Mouse (Mus musculus) urinary bladder, postnatal 4 days (tissue): ENCODE results near the gene Acap1.
"Not testable (repeated sequence)": the region's sequence is repeated elsewhere in the genome, so short reads cannot be mapped to it uniquely, and the experiment has no call there.

Source experiments
- DNase-seq, 2 experiments: peaks; one replicate each; pipeline ENCODE4 v3.0.0; 2021 to 2022; ENCODE audit warnings: low spot score in 2 of 2

The Acap1 gene

DNA sequence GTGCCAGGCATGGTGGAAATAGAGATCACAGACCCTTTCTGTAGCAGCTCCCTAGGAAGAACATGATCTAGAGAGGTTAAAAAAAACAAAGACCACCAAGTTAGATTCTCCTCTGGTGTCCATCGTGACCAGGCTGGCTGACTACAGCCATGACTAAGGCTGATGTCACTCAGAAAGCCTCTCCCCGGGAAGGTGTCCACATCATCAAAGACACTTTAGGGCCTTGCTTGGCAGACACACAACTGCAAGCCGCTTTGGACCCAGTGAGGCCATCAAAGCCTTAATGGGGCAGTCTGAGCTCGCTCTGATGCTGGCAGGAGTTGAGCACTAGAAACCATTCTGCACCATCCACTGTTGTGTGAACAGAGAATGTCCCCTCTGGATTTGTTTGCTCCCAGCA is 22.9 kb downstream of the Acap1 start:
- no peak for DNase-seq

DNA sequence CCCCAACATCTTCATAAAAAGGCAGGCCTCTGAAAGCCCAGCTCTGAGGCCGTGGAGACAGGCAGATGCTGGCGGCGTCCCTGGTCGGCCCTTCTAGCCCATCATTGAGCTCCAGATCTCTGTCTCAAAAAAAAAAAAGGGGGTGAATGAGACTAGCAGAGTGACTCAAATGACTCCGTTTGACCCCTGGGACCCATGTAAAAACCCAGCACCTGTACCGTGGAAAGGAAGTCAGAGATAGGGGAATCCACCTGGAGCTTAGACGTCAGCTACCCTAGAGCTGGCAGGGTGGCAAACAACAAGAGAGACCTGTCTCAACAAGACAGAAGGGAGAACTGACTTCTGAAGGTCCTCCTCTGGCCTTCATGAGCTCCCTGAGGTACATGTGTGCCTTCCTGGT is 23.5 kb downstream of the Acap1 start:
- DNase-seq = no peak

DNA sequence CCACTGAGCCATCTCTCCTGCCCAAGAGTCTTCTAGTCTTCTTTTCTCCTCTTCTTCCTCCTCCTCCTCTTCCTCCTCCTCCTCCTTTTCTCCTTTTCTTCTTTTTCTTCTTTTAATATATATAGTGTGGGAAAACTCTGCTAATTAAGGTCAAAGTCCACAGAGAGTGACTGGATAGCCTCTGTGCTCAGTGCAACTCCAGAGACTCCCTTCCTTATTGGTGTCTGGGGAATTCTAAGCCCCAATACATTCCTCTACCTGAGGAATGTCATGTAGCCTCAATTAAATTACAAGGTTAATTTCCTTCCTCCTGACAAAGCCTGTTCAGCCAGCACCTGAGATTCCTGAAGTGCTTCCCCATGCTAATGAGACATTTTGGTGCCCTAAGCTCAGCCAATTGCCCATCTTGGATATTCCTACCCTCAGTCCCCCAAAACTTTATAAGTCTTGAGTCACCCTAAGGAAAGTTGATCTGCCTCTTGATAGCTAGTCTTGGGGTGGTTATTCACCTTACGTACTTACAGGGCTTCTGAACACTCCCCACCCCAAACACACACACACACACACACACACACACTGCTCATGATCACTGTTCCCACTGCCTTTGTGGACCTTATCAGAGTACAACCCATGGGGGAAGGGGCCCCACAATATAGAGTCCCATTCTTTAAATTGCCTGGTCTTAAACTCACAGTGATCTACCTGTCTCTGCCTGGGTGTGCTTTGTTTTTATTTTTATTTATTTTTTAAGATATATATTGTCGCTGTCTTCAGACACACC is 24.9 kb downstream of the Acap1 start:
- DNase-seq = no peak

DNA sequence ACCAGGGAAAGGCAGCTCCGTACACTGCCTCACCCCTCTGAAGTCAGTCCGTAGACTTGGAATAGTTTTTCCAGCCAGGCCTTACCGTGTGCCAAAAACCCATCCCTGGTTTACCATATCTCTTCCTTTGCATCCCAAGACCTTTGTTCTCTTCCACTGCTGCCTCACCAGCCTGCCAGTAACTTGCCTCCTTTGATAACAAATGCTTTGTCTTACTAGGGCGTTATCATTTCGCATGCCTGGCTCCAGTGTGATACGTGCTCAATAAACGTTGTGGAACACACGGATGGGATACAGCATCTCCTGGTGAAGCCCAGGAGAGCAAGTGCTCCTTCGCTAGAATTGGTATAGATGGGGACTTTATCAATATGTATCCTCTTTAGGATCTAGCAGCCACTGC is 28.0 kb downstream of the Acap1 start:
- DNase-seq = no peak

DNA sequence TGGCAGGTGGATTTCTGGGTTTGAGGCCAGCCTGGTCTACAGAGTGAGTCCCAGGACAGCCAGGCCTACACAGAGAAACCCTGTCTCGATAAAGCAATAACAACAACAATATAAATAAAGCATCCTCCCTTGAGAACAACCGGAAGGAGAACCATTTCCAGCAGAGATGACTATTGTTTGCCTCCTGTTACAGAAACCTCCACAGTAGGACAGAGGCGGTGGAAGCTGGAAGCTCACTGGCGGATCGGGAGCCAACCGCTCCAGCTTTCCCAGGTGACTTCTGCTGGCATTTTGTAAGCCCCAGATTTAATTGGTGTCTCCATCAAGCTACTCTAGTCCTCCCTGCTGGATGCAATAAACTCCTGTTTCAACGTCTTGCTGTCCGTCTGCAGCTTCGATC is 29.8 kb downstream of the Acap1 start:
- DNase-seq = no peak

DNA sequence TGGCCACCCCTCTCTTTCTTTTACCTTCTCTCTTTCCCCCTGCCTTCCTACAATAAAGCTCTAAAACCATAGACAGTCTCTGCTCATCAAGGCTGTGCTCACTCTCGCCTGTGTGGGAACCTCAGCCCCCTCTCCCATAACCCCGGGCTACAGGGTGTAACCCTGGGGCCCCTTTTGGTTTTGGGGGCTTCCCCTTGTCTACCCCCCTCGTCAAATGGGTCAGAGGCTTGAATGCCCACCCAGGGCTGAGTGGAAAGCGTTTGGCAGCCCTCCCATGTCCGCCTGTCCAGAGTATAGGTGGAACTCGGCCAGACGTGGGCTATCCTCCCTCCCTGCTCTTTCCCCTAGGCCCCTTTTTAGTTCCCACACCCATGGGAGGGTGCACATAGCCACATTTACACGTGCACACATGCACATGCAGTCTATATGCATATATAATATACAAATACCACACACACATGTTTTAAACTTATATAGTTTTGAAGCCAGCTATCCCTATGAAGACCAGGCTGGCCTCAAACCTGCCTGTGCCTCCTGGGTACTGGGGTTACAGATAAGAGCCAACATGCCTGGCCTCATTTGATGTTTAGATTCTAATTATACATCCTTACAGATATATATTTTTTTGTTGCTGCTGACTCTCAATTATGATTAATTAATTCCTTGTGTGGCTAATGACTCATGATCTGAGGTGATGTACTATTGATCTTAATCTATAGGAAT is 31.0 kb downstream of the Acap1 start:
- DNase-seq = no peak

DNA sequence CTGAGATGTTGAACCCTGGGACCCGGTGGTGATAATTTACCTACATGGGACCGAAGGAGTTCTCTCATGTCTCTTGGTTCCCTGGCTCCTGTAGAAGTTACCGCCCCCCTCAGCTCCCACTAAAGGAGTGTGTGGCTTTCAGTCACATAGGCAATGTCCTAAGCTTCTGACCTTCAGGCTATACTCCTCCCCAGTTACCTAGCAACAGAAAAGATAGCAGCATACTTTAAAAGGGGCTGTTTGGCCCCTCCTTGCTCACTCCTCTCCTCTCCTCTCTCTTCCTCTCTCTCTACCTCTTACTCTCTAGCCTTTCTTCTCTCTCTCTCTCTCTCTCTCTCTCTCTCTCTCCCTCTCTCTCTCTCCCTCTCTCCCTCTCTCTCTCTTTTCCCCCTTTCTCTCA is 31.6 kb downstream of the Acap1 start:
- DNase-seq = not testable (repeated sequence)

DNA sequence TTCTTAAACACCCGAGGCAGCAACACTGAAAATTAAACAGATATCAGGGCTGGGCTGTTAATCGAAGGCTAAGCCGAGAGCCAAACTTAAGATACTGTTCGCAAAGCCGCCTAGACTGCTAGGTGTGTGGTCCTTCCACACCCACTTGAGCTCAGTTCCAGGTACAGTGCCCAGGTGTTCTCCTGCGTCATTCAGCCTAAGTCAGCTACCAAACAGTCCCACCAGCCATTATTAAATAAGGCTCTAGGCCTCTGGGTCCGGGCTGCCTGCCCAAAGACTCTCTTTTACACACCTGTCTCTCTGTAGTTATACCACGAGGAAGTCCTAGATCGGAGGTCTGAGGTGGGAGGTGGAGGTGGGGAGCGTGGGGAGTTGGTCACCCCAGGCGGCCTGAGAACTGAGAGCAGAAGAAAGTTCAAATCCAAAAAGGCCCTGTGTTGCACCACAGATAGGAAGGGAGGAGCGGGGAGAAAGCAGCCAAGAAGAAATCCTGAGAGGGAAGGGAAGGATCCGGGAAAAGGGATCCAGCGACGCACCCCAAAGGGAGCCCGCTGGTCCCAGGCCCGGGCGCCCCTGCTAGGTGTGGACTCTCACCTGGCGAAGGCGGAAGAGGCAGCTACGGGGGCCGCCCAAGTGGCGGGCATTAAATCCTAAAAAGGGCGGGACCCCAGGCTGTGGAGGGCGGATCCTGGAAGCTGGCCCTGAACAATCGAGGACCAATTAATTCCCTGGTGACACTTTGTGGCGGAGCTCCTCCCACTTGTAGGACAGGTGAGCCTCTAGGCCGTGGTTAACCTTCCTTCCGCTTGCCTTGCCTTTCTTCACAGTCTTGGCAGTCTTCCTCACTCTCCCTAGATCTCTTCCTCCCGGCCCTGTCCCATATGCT is 37.0 kb downstream of the Acap1 start, which contains the start of gene Tnk1:
Gene Tnk1 (minus strand): TSS at position 618 of the 886 bp plus-strand sequence.
- DNase-seq = no peak

DNA sequence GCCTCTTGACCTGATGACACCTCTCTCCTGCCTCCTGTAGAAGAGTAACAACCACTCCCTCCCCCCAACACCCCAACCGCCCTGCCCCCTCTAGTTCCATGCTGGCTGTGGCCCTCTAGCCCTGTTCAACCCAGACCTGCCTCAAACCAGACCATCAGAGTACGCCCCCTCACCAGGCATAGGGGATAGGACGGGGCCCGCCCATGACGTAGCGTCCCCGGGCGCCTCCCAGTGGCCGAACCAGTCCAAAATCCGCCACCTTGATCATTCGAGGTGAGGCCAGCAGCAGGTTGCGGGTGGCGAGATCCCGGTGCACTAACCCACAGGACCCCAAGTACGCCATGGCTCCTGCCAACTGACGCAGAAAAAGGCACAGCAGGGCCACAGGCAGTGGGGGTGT is 40.0 kb downstream of the Acap1 start:
- DNase-seq = no peak

DNA sequence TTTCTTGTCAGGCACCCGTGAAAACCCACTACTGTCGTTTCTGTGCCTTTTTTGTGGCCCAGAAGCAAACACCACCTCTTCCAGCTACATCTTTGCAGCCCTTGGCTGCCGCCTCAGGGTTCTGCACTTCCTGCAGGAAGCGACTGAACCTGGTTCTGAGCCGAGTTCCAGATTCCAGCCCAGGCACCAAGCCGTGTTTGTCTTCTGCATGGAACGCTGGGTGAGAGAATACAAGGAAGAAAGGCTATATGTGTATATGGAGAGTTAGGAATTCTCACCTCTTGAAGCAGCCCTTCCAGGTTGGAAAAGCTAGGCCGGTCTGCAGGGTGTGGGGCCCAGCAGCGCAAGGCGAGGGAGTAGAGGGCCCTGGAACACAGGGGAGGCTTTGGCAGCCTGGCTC is 40.7 kb downstream of the Acap1 start:
- no peak for DNase-seq

DNA sequence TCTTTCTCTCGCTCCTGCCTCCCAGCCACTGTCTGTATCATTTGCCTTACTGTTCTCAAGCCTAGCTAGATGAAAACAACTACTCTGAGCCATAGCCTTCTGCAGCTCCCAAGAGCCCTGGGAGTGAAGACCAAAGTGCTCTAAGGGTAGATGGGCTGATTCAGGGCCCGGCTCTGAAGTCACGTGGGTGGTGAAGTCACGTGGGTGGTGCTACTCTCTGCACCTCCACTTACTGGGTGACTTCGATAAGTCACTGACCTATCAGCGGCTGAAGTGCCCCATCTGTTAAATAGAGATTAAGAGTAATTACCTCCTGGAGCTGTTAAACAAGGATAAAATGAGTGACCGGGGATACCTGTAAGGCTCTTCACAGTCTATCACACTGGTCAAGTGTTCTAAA is 41.3 kb downstream of the Acap1 start:
- no peak for DNase-seq

DNA sequence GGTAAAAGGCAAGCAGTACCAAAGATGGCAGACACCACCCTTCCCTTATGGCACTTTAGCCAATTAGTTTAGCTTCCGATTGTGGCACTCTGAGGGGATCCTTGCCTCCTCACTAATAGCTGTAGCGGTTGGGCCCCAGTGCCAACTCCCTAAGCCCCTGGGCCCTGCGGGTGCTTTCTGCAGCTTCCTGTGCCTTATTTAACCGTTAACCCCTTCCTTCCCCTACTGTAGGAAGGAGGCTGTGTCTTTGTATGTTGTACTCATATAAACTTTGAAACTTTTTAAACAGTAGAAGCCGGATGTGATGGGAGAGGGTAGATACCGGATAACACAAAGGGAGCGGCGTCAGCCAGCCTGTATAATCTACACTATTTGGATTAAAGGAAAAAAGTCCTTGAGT is 44.6 kb downstream of the Acap1 start:
- no peak for DNase-seq

DNA sequence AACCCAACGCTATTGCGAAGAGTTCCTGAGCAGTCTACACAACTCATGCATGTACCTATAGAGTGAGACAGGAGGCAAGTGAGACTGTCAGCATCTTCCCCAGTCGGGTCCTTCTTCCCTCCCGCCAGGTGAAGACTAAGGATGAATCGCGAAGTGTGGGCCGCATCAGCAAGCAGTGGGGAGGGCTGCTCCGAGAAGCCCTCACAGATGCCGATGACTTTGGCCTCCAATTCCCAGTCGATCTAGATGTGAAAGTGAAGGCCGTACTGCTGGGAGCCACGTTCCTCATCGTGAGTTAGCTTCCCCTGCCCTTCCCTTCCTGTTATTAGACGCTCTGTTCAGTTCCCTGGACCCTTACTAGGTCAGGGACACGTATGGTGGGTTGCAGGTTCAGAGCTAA is 45.5 kb downstream of the Acap1 start:
- no peak for DNase-seq

DNA sequence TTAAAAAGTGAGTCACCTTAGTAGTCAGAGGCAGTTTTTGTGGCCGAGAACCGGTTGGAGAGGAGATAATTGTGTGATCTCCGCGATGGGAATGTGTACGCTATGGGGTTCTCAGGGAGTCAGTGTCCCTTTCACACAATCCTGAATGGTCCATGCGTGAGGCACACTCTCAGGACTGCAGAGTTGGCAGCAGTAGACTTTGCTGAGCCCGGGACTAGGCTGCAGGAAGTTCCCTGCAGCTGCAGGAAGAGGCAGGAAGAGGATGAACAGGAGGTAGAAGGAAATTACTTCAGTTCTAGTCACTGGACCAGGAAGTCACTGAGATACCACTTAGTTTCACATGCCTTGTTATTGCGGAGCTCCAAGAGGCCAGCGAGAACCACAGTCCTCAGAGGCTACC is 46.2 kb downstream of the Acap1 start:
- DNase-seq = no peak

DNA sequence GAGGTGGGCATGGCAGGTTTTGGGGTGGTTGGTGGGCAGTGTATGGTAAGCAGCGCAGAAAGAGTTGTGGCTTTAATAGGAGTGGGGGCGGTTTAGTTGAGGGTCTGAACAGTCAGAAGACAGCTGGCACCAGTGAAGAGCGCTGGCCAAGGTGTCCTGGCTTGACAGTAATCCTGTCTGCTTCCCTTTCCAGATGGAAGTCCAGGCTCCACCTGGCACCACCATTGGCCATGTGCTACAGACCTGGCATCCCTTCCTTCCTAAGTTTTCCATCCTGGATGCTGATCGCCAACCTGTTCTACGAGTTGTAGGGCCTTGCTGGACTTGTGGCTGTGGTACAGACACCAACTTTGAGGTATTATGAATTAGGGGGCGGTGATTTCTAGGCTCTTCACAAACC is 47.3 kb downstream of the Acap1 start:
- DNase-seq = no peak

DNA sequence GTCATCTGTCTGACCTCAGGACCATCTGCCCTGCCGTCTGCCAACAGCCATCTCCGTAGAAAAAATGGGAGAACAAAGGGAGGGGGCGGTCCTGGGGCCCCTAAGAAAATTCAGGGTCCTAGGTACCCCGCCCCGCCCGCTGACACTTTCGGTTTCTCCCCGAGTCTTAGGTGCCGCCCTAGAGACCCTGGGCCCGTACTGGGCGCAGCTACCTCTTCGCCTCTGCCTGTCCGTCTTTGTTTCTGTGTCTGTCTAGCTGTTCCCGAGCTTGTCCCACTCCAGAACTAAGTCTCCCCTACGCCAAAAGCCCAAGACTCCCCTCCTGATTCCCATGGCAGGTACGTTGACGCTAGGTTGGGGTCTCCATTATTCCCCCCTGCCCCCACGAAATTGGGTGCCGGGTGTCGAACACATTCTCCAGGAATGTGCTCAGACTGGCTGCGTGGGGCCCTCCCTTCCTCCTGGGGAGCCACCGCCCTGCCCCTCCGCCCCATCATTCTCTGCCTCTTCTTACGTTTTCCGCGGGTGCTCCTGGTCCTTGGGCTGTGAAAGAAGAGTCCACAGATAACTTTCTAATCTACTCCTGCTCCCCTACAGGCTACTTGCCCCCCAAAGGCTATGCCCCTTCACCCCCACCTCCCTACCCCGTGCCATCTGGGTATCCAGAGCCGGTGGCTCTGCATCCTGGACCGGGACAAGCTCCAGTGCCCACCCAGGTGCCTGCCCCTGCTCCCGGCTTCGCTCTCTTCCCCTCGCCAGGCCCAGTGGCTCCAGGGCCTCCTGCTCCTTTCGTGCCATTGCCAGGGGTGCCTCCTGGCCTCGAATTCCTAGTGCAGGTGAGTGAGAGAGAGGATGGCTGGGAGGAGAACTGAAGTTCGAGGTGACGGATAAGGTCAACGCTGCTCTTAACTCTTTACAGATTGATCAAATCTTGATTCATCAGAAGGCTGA is 48.3 kb downstream of the Acap1 start:
- DNase-seq = no peak

DNA sequence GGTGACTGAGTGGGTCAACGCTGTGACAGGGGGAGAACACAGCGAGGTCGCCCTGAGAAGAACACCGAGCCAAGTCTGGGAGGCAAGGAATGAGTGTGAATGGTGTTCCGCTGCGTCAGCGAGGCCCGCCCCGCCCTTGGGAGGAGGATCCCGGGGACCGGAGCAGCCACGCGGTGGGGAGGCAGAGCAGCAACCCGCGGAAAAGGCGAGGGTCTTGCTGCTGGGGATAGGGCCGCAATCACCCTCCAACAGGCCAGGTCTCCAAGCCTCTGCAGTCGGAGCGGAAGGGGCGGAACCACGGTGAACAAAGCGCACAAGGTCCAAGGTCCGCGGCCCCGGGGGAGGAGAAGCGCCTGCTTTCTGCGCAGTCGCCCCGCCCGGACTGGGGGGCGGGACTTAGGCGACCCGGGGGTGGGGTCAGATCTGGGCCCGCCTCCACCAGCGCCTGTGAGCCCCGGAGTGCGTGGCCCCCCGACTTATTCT is 49.1 kb downstream of the Acap1 start, which contains the start of gene Plscr3:
Gene Plscr3 (plus strand): TSS at position 179 of the 483 bp plus-strand sequence.
- peak; percentile 90 to 91 for DNase-seq

DNA sequence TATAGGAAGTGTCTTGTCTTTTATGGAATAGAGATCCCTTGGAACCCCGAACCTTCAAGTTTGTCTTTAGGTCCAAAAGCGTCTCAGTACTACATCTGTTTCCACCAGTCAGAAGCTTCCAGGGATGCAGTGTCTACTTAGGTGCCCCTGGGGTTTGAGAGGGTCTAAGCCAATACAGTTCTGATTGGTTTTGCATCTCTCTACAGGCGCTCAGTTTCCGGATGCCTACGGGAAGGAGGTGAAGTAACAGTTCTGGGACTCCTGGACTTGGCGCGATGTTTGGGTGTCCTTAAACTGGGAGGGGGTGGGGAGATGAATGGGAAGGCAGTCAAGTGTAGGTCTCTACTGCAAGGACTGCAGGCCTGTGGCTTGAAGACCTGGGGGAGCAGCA is 56.6 kb downstream of the Acap1 start:
- DNase-seq = no peak

DNA sequence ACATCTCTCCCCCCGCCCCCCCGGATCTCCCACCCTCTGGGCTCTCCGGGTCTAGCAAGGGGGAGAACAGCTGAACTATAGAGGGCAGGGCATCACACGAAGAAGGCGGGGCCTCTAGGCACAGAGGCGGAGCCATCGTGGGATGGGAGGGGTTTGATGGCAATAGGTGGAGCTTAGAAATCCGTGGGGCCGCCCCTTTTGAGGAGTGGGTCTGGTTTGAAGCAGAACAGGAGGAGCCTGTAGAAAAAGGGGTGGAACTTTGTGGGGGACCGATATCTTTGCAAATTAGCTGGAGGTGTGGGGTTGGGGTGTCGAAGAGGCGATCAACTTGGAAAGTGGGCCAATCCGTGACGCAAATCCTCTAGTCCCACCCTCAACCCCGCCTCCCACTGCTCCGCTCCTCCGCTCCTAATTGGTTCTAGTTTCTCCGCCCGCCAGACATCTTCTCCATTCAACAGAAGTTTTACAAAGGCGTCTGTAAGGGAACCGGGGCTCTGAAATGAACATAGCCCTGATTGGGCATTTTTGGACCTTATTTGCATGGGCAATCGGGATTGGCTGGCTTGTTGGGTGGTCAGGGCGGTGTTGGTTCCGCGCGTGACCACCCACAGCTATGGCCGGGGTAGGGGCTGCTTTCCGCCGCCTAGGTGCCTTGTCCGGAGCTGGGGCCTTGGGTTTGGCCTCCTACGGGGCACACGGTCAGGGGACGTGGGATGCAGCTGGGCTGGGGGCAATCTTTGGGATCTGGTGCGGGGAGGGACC is 57.2 kb downstream of the Acap1 start, which contains the start of gene Tmem256:
Gene Tmem256 (plus strand): TSS at position 563 of the 762 bp plus-strand sequence.
- DNase-seq = peak; percentile 95 to 96

DNA sequence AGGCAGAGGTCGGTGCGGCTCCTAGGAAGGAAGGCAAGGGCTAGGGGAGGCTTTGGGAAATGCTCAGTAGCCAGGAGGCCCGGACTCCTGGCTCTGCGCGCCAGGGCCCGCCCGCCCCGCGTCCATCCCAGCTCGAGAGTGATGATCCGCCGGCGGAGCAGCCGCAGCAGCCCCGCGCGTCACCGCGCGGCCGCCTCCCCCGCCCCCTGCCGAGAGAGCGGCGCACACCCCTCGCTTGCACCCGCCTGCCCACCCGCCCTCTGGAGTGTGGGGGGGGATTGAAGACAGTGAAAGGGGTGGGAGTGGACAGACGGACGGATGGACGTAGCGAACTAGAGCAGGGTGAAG is 57.8 kb downstream of the Acap1 start, which contains the start of gene Nlgn2:
Gene Nlgn2 (minus strand): TSS at position 181 of the 348 bp plus-strand sequence.
- peak in 1 of 2 experiments; percentile 75 for DNase-seq
